Mouse (Mus musculus) left cerebral cortex, postnatal 14 days (tissue): Measurements from ENCODE around the gene Aimp1. TPM values are rescaled to one million over a fixed set of nuclear protein-coding genes. Genes with fewer than 3 reads are reported as not detected.

Source experiments
- DNase-seq, 2 experiments: peaks; one replicate each; pipeline ENCODE4 v3.0.0; 2021 to 2022; ENCODE audit warnings: low spot score in 2 of 2, mixed read lengths in 1 of 2
- intact Hi-C: fragments of 180-260 bp; cut with DNase I; formaldehyde crosslinking; loops from one replicate; pipeline ENCODE4 v1.15.1; 2025
- long read RNA-seq, 2 experiments: library from polyadenylated mRNA; stranded (forward); transcript quantifications; one replicate each; pipeline ENCODE4 v2.0.0; 2021
- total RNA-seq, 2 experiments: library from RNA; stranded (reverse); gene quantifications; 2 replicates each; pipeline ENCODE4 v1.2.3; 2021

The Aimp1 gene
- 10 to 100 TPM; 42.0 to 43.7 TPM for total RNA-seq
- long read RNA-seq, experiment 1, transcript Aimp1-201 (7 exons, 1,126 nt): major isoform, 35 of 39 reads
- long read RNA-seq, experiment 1, partial matches to known transcripts: 3 of 39 reads
- long read RNA-seq, experiment 1, other reads (novel, unspliced or antisense): 1 of 39 reads
- long read RNA-seq, experiment 2, transcript Aimp1-201 (7 exons, 1,126 nt): major isoform, 29 of 38 reads
- long read RNA-seq, experiment 2, partial matches to known transcripts: 4 of 38 reads
- long read RNA-seq, experiment 2, other reads (novel, unspliced or antisense): 5 of 38 reads

GRCm38 (mm10) chr3:132684231-132684928 lies at the start of gene Aimp1:
Gene Aimp1 (minus strand): TSS chr3:132684370.
- no peak for DNase-seq
- intact Hi-C loops: no loop called here

GRCm38 (mm10) chr3:132724326-132724725 lies 40.2 kb upstream of the Aimp1 start:
- DNase-seq: peak in 1 of 2 experiments; percentile 18
- intact Hi-C loops: no loop called here

GRCm38 (mm10) chr3:132717316-132717715 lies 33.1 kb upstream of the Aimp1 start:
- DNase-seq: no peak
- intact Hi-C loops: no loop called here

- no peak for DNase-seq
- intact Hi-C loops: no loop called here
Measured at GRCm38 (mm10) chr3:132713913-132714312, 29.7 kb upstream of the Aimp1 start.

- intact Hi-C loops: loop anchor here (10.0 kb wide), 1 partner anchor 1002 kb away; no protein-coding TSS in a partner anchor
- no peak for DNase-seq
Measured at GRCm38 (mm10) chr3:132706977-132707376, 22.8 kb upstream of the Aimp1 start.

- intact Hi-C loops: loop anchor here (10.0 kb wide), 1 partner anchor 999 kb away; no protein-coding TSS in a partner anchor
- DNase-seq: no peak
Measured at GRCm38 (mm10) chr3:132704216-132704615, 20.0 kb upstream of the Aimp1 start.

GRCm38 (mm10) chr3:132701368-132701767 lies 17.2 kb upstream of the Aimp1 start:
- intact Hi-C loops: loop anchor here (10.0 kb wide), 1 partner anchor 997 kb away; no protein-coding TSS in a partner anchor
- DNase-seq: peak in 1 of 2 experiments; percentile 42

- intact Hi-C loops: no loop called here
- peak; percentile 93 to 94 for DNase-seq
Measured at GRCm38 (mm10) chr3:132683447-132684230, 531 bp downstream of the Aimp1 start, which contains the start of gene Tbck. Gene Tbck (plus strand): TSS chr3:132684144.

GRCm38 (mm10) chr3:132677494-132677893 lies 6.7 kb downstream of the Aimp1 start:
- intact Hi-C loops: no loop called here

GRCm38 (mm10) chr3:132655955-132656354 lies 28.2 kb downstream of the Aimp1 start:
- intact Hi-C loops: no loop called here

More at GRCm38 (mm10) chr3:132677494-132677893, 6.7 kb downstream of the Aimp1 start:
- DNase-seq: no peak

GRCm38 (mm10) chr3:132653959-132654358 lies 30.2 kb downstream of the Aimp1 start:
- DNase-seq: no peak
- intact Hi-C loops: no loop called here

More at GRCm38 (mm10) chr3:132655955-132656354, 28.2 kb downstream of the Aimp1 start:
- DNase-seq: no peak

GRCm38 (mm10) chr3:132651776-132652175 lies 32.4 kb downstream of the Aimp1 start:
- intact Hi-C loops: no loop called here
- DNase-seq: no peak

GRCm38 (mm10) chr3:132650191-132650590 lies 34.0 kb downstream of the Aimp1 start:
- intact Hi-C loops: no loop called here
- no peak for DNase-seq

- no peak for DNase-seq
- intact Hi-C loops: no loop called here
Measured at GRCm38 (mm10) chr3:132649368-132649767, 34.8 kb downstream of the Aimp1 start.

- intact Hi-C loops: no loop called here
Measured at GRCm38 (mm10) chr3:132646814-132647213, 37.4 kb downstream of the Aimp1 start.

GRCm38 (mm10) chr3:132644071-132644470 lies 40.1 kb downstream of the Aimp1 start:
- no peak for DNase-seq
- intact Hi-C loops: no loop called here

More at GRCm38 (mm10) chr3:132646814-132647213, 37.4 kb downstream of the Aimp1 start:
- DNase-seq: no peak

- intact Hi-C loops: loop anchor here (10.0 kb wide), 1 partner anchor 132 kb away; no protein-coding TSS in a partner anchor
- no peak for DNase-seq
Measured at GRCm38 (mm10) chr3:132637080-132637479, 47.1 kb downstream of the Aimp1 start.

- DNase-seq: no peak
- intact Hi-C loops: loop anchor here (10.0 kb wide), 1 partner anchor 128 kb away; no protein-coding TSS in a partner anchor
Measured at GRCm38 (mm10) chr3:132633261-132633660, 50.9 kb downstream of the Aimp1 start.

GRCm38 (mm10) chr3:132629601-132630239 lies 54.5 kb downstream of the Aimp1 start, which contains the start of gene Gimd1:
Gene Gimd1 (plus strand): TSS chr3:132629820.
- no peak for DNase-seq
- intact Hi-C loops: loop anchor here (10.0 kb wide), 1 partner anchor 125 kb away; no protein-coding TSS in a partner anchor
